Mouse (Mus musculus) MEL (cell line): ENCODE data around the gene Acnat2.
"Not testable (repeated sequence)": the region's sequence is repeated elsewhere in the genome, so short reads cannot be mapped to it uniquely, and the experiment has no call there.

Experiments used
- CHD1 ChIP-seq: IDR thresholded peaks from 2 replicates; pipeline ENCODE4 v1.6.1; 2012; ENCODE audit warnings: low read depth, mild to moderate bottlenecking, inconsistent platforms, low read length, improper control_type of control experiment
- CTCF ChIP-seq, 3 experiments: IDR thresholded peaks in 2 of 3; conservative IDR thresholded peaks in 1 of 3; 2 replicates each; pipeline ENCODE4 v1.5.1; 2011 to 2012; ENCODE audit warnings: low read length in 3 of 3, low read depth in 2 of 3, mild to moderate bottlenecking in 2 of 3, improper control_type of control experiment in 1 of 3, inconsistent platforms in 1 of 3, mixed read lengths in 1 of 3, moderate library complexity in 1 of 3; ENCODE audit not compliant: control insufficient read depth in 1 of 3, insufficient read depth in 1 of 3, poor library complexity in 1 of 3, severe bottlenecking in 1 of 3

- TF ChIP-seq CTCF (IDR thresholded peaks at IDR 0.05 in 2 of 3, conservative IDR thresholded peaks at IDR 0.05 in 1 of 3; ENCODE audit: control insufficient read depth in 1 of 3, insufficient read depth in 1 of 3, low read depth in 2 of 3, low read length in 3 of 3, poor library complexity in 1 of 3, severe bottlenecking in 1 of 3); CHD1: not testable (repeated sequence)
Measured at GRCm38 (mm10) chr4:49451133-49451847, 43.3 kb upstream of the Acnat2 start.
